Comparison of ENCODE assay signal across 8 mouse cellular contexts in the genomic region with DNA sequence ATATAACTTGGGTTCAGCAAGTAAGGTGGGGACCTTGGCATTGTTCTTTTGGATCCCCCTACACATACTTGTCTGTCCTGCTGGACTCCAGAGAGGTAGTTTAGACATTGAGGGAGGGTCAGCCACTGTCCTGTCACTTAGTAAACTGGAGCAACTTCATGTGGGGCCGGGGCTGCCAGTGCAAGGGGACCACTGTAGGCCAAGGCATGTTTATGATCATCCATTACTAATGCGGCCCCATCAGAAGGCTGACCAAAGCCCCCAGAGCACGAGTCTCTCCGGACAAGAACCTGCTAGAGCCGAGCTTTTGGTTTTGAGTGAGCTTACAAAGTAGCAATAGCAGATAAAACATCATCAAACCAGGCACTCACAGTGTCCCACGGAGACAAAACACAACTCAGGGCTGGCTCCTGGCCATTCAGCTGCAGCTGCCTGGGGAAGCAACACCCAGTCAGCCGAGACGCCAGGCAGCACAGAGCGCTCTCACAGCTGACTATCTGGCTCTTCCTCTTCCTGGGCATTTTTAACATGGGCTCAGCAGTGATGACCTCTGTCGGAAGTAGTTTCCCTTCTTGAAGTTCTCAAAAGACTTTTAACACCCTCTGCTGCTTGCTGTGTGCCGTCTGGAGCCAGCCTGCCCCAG. TPM values are rescaled to one million over a fixed set of nuclear protein-coding genes. Genes with fewer than 3 reads are reported as not detected.
DNase-seq lines count a peak whose midpoint lies in the region; ATAC-seq and TF ChIP-seq lines count a peak whose summit lies in the region.

No protein-coding gene starts in this region.

- no peaks in the 10 kb centered on the region for H3K27me3 ChIP-seq in liver, adult 2 months (ENCODE audit: control insufficient read depth, insufficient read depth, low read length)
- no peaks in the 10 kb centered on the region for H3K27me3 ChIP-seq in forebrain, embryonic 13.5 days

- no peak for TF ChIP-seq CTCF in liver, adult 2 months (IDR thresholded peaks at IDR 0.05; ENCODE audit: low read depth, low read length)

- H3K9me3 ChIP-seq in forebrain, embryonic 13.5 days (replicated peaks) = no peaks in the 10 kb centered on the region

- no peak for ATAC-seq in forebrain, embryonic 13.5 days

- H3K9ac ChIP-seq in liver, adult 2 months (ENCODE audit: low read depth, low read length) = no peak overlapping the region
- H3K9ac ChIP-seq in forebrain, embryonic 13.5 days = no peak overlapping the region

- 74% methylated on average over 11 of the region's 11 CpGs for WGBS in liver, adult 2 months
- WGBS in forebrain, embryonic 13.5 days = 85% methylated on average over 11 of the region's 11 CpGs

- no peak for TF ChIP-seq POLR2A in liver, adult 2 months (IDR thresholded peaks at IDR 0.05; ENCODE audit: extremely low read depth, insufficient read depth, low read length)

- H3K4me3 ChIP-seq in liver, adult 2 months (ENCODE audit: insufficient read depth, low read depth, low read length) = no peak overlapping the region
- H3K4me3 ChIP-seq in forebrain, embryonic 13.5 days = no peak overlapping the region

- DNase-seq in liver, adult 2 months (ENCODE audit: extremely low read depth, low read depth, low spot score) = peak; percentile 35
- no peak for DNase-seq in liver
- peak; percentile 88 for DNase-seq in gastrocnemius, postnatal 14 days
- DNase-seq in layer of hippocampus, postnatal 14 days (ENCODE audit: low spot score in 2 of 2) = peak; percentile 67 to 69
- peak; percentile 61 for DNase-seq in right cerebral cortex, postnatal 25 days
- no peak for DNase-seq in adrenal gland, adult 2 months
- DNase-seq in natural killer cell, adult 2 months (ENCODE audit: low spot score in 2 of 2) = no peak

- peaks cover 8% of the 10 kb centered on the region for H3K4me1 ChIP-seq in liver, adult 2 months (ENCODE audit: control insufficient read depth, insufficient read depth, low read length)
- H3K4me1 ChIP-seq in forebrain, embryonic 13.5 days = peaks cover 8% of the 10 kb centered on the region; the same call in 1 of the 2 replicates

- H3K79me2 ChIP-seq in liver, adult 2 months (ENCODE audit: control insufficient read depth, insufficient read depth, low read length) = no peaks in the 10 kb centered on the region

- H3K4me2 ChIP-seq in forebrain, embryonic 13.5 days = no peak overlapping the region

- intact Hi-C loops in gastrocnemius, postnatal 14 days (cut with DNase I; ENCODE audit: low total_unique reads) = no loop called here

- peaks cover 12% of the 10 kb centered on the region; the same call in 1 of the 2 replicates for H3K36me3 ChIP-seq in liver, adult 2 months (ENCODE audit: control insufficient read depth, insufficient read depth, low read length)
- peaks cover 62% of the 10 kb centered on the region for H3K36me3 ChIP-seq in forebrain, embryonic 13.5 days (ENCODE audit: poor library complexity, severe bottlenecking)

- H3K27ac ChIP-seq in liver, adult 2 months (replicated peaks; ENCODE audit: insufficient read depth, low read depth, low read length) = no peak overlapping the region
- no peak overlapping the region for H3K27ac ChIP-seq in forebrain, embryonic 13.5 days

RNA-seq across cellular contexts. Expression of a gene that starts 39.8 kb away (rescaled TPM):
- total RNA-seq in liver, adult 2 months (2014; rRNA removed) = 4.3 and 5.4 TPM in 2 replicates
- polyA plus RNA-seq in liver, adult 2 months (2012; rRNA removed) = 5.3 and 7.0 TPM in 2 replicates
- 1 to 10 TPM; 3.9 to 4.9 TPM for total RNA-seq in gastrocnemius, postnatal 14 days (2021)
- total RNA-seq in layer of hippocampus, postnatal 14 days (2021) = 10 to 100 TPM; 17.5 to 17.8 TPM
- total RNA-seq in adrenal gland, adult 2 months (2021) = 10 to 100 TPM; 11.5 to 13.2 TPM
- polyA plus RNA-seq in adrenal gland, adult 2 months (2012; rRNA removed) = 6.3 and 6.4 TPM in 2 replicates
- polyA plus RNA-seq in forebrain, embryonic 13.5 days (2015; fragmentation: Nextera tagmentation; extraction: Ambion mirVana) = 3.6 and 4.2 TPM in 2 replicates

Comparison
In these comparisons a context has a peak if more than half of its experiments do, and no peak if none do; other contexts are left out.
1. DNase-seq: peak in liver, adult 2 months (single experiment), gastrocnemius, postnatal 14 days (single experiment), layer of hippocampus, postnatal 14 days (2 of 2) and right cerebral cortex, postnatal 25 days (single experiment); none in liver (single experiment), adrenal gland, adult 2 months (single experiment) and natural killer cell, adult 2 months (0 of 2).